Mouse (Mus musculus) G1E (cell line): ENCODE measurements around the gene Cdkl5.

Experiments used
- CTCF ChIP-seq: IDR thresholded peaks from 2 replicates; pipeline ENCODE4 v1.5.1; 2012; ENCODE audit warnings: low read depth, low read length, inconsistent platforms, mixed read lengths
- GATA1 ChIP-seq: IDR thresholded peaks from 2 replicates; pipeline ENCODE4 v1.6.1; 2012; ENCODE audit warnings: borderline replicate concordance, low read length, inconsistent platforms, mixed read lengths
- GATA2 ChIP-seq: IDR thresholded peaks from 2 replicates; pipeline ENCODE4 v1.6.1; 2012; ENCODE audit warnings: low read depth, low read length, inconsistent platforms, borderline replicate concordance
- POLR2AphosphoS5 ChIP-seq: IDR thresholded peaks from 2 replicates; pipeline ENCODE4 v1.6.1; 2012; ENCODE audit warnings: low read depth, low read length, inconsistent platforms; ENCODE audit not compliant: insufficient replicate concordance
- TAL1 ChIP-seq: conservative IDR thresholded peaks from 2 replicates; pipeline ENCODE4 v1.6.1; 2012; ENCODE audit warnings: low read depth, low read length, inconsistent platforms, mixed read lengths

DNA sequence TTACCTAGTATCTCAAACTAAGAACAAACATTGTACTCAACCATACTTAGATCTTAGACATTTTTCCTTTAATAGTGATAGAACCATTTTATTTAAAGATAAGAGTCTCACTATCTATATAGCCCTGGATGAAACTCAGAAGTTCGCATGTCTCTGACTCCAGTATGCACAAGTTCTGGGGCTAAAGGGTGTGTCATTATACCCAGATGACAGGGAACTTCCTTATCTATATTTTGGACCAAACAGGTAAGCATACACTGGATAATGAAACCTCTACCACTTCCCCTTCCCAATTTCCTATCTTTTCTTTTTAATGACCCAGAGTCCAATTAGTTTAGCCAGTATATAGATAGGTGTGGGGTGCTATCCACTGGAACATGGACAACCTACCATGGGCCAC is 65.6 kb downstream of the Cdkl5 start:
- TF ChIP-seq CTCF = no peak
- no peak for TF ChIP-seq GATA1
- TF ChIP-seq POLR2AphosphoS5 = no peak
- TF ChIP-seq GATA2 = no peak
- no peak for TF ChIP-seq TAL1
